Mouse (Mus musculus): ENCODE measurements around the gene Thoc6.

Thoc6 gene

DNA sequence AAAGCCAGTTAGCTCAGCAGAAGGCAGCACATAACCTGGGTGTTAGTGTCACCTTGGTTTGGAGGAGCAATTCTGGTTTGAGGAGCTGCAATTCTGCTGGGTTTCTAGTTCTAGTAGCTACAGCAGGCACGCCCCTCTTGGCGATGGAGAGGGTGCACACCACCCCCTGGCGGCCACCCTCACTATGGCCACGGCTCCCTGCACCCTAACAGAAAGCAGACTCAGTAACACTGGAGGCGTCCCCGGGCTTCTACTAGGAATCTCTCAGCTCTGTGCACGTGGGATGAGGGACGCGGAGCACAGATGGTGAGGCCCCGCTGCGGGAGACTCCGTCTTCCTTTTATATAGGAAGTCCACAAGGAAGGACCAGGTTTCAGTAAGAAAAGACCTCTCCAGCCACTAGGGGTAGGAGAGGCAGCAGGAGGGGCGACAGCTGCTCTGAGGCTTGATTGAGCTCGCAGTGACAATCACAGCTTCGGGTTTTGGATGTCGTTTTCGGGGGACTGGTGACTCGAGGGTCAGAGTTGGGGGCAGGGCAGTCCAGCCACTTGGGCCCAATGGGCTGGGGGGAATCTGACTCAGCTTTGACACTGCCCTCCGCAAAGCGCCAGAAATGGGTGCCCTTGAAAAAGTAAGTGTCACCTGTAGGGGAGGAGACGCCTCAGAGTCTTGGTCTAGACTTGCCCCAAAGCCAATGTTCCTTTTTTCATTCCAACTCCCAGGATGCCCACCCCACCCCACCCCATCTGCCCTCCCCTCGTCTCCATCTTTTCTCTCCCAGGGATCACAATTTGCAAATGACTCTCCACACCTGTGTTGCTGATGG, 43.3 kb downstream of the Thoc6 start:
- DNase-seq (ENCODE audit: low read depth) = peak; percentile 73

DNA sequence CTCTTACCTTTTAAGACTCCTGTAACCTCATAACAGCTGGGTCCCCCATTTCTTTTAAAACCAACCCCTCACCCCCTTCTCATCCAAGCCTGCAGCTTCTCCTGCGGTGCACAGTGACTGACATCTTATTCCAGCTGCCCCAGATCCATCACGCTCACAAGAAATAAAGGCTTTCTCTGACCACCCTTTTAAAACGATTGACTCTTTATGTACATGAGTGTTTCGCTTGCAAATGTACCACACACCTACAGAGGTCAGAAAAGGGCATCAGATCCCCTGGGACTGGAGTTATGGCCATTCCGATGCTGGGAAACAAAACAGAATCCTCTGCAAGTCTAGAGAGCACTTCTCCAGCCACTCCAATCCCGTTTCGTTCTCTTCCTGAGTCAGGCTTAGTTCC, 45.9 kb downstream of the Thoc6 start:
- no peak for DNase-seq (ENCODE audit: low read depth)

DNA sequence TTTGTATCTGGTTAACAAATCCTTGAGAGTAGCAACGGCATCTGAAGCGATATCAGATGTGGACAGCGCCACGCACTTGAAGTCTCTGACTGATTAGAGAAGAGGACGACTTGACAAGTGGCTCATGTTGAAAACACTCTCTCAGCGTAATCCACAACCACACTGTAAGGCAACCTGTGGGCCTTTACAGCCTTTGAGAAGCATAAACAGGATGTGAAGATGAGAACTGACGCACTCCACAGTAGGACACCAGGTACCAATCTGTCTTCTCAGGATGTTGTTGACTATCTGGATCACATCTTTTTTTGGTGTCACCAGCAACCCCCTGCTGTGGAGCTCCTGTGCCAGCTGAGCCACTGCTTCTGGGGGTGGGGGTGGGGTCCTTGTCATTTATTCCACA, 53.3 kb downstream of the Thoc6 start:
- no peak for DNase-seq (ENCODE audit: low read depth)
